Mouse (Mus musculus) embryo, embryonic 11.5 days (tissue): ENCODE measurements around the gene Otub1.

Source experiments
- DNase-seq: peaks from one replicate; pipeline ENCODE4 v3.0.0-alpha.2; 2012; ENCODE audit warnings: low read depth, low spot score

Otub1 gene

DNA sequence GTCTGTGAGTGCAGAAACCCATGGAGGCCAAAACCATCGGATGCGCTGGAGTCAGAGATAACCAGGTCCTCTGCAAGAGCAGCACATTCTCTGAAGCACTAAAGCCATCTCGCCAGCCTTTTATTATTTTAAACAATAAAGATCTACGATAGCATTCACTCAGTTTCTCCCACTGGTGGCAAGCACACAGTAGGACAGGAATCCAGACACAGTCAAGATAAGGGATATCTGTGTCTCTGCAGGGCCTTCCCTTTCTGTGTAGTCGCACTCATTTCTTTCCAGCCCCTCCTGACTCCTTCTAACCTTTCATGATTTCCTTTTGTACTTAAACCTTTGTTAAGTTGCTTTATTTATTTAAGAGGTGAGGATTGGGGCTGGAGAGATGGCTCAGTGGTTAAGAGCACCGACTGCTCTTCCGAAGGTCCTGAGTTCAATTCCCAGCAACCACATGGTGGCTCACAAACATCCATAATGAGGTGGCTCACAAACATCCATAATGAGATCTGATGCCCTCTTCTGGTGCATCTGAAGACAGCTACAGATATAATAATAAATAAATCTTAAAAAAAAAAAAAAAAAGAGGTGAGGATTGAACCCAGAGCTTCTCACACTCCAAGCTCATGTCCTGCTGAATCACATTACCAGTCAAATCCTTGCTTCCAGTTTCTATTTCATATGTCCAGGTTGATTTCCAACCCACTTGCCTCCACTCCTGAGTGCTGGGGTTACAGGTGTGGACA lies 4.0 kb upstream of the Otub1 start:
- DNase-seq: no peak

DNA sequence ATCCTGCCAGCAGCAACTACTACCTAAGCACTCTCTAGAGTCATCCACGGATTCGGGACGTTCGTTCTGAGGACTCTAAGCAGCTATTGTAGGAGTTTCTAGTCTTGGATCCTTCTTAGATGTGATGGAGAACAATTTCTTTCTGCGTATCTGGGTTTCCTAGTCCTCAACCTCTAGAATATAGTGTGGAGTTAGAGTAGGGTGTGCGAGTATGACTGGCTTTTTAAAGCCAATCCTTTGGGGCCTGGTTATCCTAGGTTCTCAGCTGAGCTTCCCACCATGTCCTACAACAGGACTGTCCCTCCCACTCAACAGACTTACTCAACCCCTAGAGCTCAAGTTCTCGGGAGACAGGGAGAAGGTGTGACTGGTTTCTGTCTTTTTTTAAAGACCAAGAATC lies 790 bp downstream of the Otub1 start:
- DNase-seq: no peak

GRCm38 (mm10) chr19:7204898-7205297 lies 1.2 kb downstream of the Otub1 start:
- DNase-seq: no peak

DNA sequence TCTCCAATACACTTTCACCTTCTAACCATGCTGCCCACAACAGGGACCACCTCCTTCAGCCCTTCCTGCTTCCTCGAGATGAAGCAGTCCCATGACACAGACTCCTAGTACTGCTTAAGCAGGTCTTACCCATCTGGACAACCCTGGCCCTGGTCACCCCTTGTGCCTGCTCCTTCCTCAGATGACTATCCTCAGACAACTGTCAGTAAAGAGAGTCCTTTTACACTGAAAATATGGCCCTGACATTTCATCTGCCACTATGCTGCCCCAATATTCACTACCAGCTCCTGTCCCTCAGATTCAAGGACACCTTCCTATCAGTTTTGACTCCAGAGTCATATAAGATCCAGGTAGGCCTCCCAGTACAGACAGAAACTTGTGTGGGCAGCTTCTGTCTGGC lies 5.7 kb downstream of the Otub1 start:
- DNase-seq: no peak

DNA sequence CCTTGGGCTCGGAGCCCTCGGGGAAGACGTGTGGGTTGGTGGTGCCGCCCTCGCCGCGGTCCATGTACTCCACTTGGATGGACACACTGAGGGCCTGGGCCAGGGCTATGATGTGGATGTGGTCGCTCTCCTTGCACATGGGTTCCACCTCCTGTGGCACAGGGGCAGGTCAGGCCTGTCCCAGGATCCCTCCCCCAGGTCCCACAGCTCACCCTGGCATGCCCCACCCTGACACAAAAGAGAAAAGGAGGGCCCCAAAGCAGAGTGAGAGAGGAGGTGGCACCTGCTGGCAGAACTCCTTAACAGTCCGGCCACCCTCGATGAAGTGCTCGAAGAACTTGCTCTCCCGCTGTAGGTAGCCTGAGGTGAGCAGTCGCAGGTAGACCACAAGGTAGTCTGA lies 7.0 kb downstream of the Otub1 start:
- DNase-seq: no peak

GRCm38 (mm10) chr19:7197445-7197844 lies 8.7 kb downstream of the Otub1 start:
- no peak for DNase-seq

- no peak for DNase-seq
These were observed 9.3 kb downstream of the Otub1 start for GRCm38 (mm10) chr19:7196741-7197270.

DNA sequence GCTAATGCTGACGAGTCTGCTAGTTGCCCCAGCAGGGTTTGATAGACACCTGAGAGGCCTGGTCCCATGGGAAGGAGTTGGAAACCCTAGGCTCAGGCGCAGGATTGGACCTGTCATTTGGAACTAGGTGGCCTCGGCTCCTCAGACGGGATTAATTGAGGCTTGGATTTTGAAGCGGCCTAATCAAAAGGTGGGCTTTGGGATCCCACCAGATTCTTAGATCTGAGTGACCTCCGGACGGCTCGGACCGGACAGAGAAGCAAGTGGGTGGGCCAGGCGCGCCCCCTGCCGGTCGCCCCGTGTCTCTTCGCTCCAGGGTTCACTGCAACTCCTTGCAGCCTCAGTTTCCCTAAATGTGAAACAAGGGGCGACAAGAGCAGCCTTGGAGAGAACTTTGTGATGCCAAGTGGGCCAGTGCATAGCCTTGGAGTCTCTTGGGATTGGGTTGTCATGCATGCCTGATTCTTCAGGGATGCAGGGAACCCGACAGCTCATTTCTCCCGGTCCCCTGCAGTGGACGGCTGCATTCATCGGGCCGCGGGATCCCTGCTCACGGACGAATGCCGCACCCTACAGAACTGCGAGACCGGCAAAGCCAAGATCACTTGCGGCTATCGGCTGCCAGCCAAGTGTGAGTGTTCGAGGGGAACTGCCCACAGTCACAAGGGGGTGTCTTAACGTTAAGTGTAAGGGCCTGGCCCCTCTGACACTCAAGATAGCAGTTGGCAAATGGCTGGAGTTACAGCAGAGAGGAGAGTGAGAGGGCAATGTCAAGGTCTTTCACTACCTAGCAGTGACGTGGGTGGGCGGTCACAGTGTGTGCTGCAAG lies 10.0 kb downstream of the Otub1 start:
- no peak for DNase-seq

DNA sequence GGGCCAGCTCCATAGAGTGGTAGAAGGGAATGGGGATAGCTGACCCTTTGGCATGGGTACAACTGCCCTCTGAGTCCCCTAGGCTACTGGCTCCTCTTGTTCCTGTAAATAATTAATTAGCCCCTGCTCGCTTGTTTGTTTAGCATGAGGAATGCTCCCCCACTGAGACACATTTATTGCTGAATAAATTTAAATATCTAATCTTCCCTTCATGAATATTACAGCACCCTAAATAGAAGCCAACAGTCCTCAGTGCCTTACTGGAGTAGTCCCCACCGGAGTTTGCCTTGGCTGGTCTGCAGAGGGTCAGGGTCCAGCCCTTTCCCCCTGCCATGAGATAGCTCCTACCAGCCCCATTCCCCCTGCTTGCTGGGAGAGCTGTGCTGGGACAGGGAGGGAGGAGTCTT lies 13.6 kb downstream of the Otub1 start:
- DNase-seq: no peak

GRCm38 (mm10) chr19:7191639-7192038 lies 14.5 kb downstream of the Otub1 start:
- no peak for DNase-seq

DNA sequence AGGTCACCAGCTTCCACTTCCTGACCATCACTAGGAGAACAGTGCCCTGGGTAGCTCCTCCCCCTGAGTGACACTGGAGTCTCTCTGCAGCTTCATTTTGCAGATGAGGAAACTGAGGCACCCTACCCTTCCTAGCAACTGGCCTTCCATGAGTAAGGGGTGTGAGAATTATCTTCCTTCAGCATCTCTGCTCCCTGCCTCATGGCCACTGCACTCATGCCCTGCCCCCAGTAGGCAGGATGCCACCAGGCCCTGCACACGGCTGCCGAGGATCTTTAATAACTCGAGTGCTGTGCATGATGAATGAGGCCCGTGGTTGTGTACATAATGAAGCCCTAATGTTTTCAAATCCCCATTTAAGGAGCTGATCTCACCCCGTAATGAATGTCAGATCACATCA lies 15.1 kb downstream of the Otub1 start:
- no peak for DNase-seq

DNA sequence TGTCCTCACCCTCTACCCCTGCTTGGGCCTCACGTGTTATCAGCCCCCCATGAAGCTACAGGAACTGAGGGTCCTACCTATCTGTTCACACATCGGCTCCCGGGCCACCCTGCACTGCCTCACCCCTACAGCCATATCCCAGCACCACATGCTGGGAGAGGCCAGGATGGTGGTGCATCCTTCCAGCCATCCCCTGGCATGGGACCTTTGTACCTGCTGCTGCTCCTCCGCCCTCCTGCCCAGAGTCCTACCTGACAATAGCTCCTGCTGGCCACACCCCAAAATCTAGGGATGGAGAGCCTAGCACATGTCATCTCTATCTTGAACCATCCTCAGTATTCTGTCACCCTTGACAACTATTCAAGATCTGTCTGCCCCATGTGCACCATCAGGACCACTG lies 17.1 kb downstream of the Otub1 start:
- no peak for DNase-seq

DNA sequence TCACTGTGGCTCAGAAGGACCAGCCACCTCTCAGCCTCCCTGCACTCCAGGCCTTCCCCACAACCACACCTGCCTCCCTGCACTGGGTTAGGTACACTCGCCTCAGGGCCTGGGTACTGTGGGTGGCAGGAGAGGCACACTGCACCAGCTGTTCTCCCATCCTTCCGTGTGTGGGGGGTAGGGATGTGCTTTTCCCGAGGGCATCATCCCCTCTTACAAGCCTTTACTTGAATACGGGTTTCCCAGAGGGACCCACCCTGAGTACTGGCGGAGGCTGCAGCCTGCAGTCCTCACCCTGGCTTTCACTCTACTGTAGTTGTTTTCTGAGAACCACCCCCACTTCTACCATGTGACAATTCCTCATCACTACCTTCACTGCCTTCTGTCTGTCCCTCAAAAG lies 19.0 kb downstream of the Otub1 start:
- no peak for DNase-seq

- no peak for DNase-seq
These were observed 20.3 kb downstream of the Otub1 start for GRCm38 (mm10) chr19:7185715-7186291.

DNA sequence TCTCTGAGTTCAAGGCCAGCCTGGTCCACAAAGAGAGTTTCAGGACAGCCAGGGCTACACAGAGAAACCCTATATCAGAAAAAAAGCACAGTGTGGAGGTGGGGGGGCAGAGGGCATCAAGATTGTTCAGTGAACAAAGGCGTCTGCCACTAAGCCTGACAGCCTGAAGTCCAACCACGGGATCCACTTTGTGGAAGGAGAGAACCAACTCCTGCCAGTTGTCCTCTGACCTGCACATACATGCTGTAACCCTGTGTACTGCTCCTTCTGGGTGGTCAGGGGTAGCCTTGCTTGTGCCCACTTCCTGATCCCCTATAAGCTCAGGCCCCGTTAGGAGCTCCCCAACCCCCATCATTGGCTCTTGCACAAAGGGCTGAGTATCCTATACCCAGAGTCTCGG lies 21.1 kb downstream of the Otub1 start:
- DNase-seq: no peak

DNA sequence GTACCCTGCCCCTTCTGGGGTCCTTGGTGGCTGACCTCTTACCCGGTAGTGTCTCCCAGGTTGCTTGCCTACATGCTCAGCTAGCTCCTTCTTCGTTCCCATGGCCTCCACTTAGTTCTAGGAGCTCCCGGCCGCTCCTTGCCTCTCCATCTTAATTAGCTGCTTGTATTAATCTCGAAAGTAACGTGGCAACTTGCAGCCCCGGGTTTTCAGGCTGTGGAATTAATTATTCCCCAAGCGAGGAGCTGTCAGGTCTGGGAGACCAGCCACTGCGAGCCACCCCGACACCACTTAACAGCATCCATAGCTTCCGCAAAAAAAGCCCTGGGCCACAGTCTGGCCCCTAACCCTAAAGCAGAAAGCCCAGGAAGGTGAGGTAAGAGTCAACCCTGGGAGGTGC lies 22.7 kb downstream of the Otub1 start:
- no peak for DNase-seq

- no peak for DNase-seq
These were observed 23.7 kb downstream of the Otub1 start for GRCm38 (mm10) chr19:7182273-7182949.

- DNase-seq: no peak
These were observed 24.6 kb downstream of the Otub1 start for GRCm38 (mm10) chr19:7181496-7181895.

GRCm38 (mm10) chr19:7180756-7181405 lies 25.2 kb downstream of the Otub1 start:
- no peak for DNase-seq

DNA sequence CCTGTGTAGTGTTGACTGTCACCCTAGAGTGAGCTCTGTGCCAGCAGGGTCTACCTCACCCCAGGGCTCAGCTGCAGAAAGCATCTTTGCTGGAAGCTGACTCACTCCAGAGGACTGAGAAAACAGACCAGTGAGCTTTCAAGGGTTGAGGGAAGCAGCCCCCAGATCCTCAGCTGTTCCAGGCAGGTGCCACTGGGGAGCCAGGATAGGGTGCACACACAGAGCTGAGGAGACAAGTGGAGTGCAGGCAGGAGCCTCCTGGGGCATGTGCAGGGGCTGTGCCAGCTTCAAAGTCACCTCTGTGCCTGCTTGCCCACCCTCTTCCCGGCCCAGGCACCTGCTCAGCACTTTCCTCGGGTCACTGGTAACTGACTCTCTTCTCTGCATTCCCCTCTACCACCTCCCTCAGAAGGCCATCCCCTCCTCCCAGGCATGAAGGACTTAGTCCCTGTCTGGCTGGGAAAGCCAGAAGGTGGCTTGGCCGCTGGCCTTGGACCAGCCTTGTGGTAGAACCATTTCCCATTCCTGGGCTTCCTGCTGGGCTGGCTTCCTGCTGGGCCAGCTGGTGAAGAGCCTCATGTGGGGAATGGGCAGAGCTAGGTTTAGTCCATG lies 27.2 kb downstream of the Otub1 start:
- no peak for DNase-seq
